Mouse (Mus musculus) kidney, adult 2 months (tissue): ENCODE results near the gene Acss3. TPM values are rescaled to one million over a fixed set of nuclear protein-coding genes. Genes with fewer than 3 reads are reported as not detected.

Experiments
- DNase-seq: peaks from one replicate; pipeline ENCODE4 v3.0.0; 2021
- H3K27ac ChIP-seq: fragments of 200-500 bp; 2 replicates; pipeline ENCODE4 v1.5.1; 2012; ENCODE audit warnings: low read depth, low read length, control low read depth, inconsistent platforms; ENCODE audit not compliant: insufficient read depth
- H3K27me3 ChIP-seq: fragments of 200-500 bp; replicated peaks from 2 replicates; pipeline ENCODE4 v1.6.1; 2012; ENCODE audit warnings: mild to moderate bottlenecking, moderate library complexity, low read length, inconsistent platforms; ENCODE audit not compliant: control insufficient read depth, insufficient read depth
- H3K36me3 ChIP-seq: fragments of 200-500 bp; 2 replicates; pipeline ENCODE4 v1.6.1; 2012; ENCODE audit warnings: mild to moderate bottlenecking, moderate library complexity, low read length, inconsistent platforms; ENCODE audit not compliant: control insufficient read depth, insufficient read depth
- H3K4me1 ChIP-seq: fragments of 200-500 bp; 2 replicates; pipeline ENCODE4 v1.6.1; 2011; ENCODE audit warnings: low read length; ENCODE audit not compliant: control insufficient read depth, insufficient read depth
- H3K4me3 ChIP-seq: fragments of 200-500 bp; 2 replicates; pipeline ENCODE4 v1.5.1; 2011; ENCODE audit warnings: mild to moderate bottlenecking, low read depth, low read length, control low read depth; ENCODE audit not compliant: insufficient read depth
- CTCF ChIP-seq: fragments of 200-500 bp; conservative IDR thresholded peaks from 2 replicates; pipeline ENCODE4 v1.5.1; 2011; ENCODE audit warnings: low read depth, mild to moderate bottlenecking, control low read depth, low read length, moderate library complexity, mixed read lengths; ENCODE audit not compliant: insufficient read depth, insufficient read length
- POLR2A ChIP-seq: fragments of 200-500 bp; IDR thresholded peaks from one replicate; pipeline ENCODE4 v1.6.1; 2011; ENCODE audit warnings: low read depth, low read length, control low read depth
- WGBS: fragments of 180-500 bp; shearing (Covaris S2); methylation state at CpG from one replicate; pipeline ENCODE4 v1.1.7; 2018; 5-methylcytosine and 5-hydroxymethylcytosine counted together
- polyA plus RNA-seq: library from polyadenylated mRNA; depleted of rRNA; stranded (reverse); fragments of >200 nt; gene quantifications from 2 replicates; pipeline ENCODE4 v1.2.3, GENCODE M21; 2012

Acss3 gene
- polyA plus RNA-seq, 1 experiment = 5.3 TPM

GRCm38 (mm10) chr10:106938851-106939250 lies 184.6 kb downstream of the Acss3 start:
- TF ChIP-seq POLR2A = no peak
- TF ChIP-seq CTCF = no peak
- H3K4me1 ChIP-seq = peaks cover 3% of the 10 kb centered on the region; the same call in 1 of the 2 replicates
- WGBS = 92% methylated on average over 3 of the region's 3 CpGs
- H3K36me3 ChIP-seq = no peaks in the 10 kb centered on the region
- no peak for DNase-seq
- H3K27me3 ChIP-seq = no peaks in the 10 kb centered on the region
- H3K27ac ChIP-seq = no peak overlapping the region
- H3K4me3 ChIP-seq = no peak overlapping the region

- TF ChIP-seq POLR2A = no peak
- peak; percentile 81 for DNase-seq
These were observed 186.5 kb downstream of the Acss3 start for GRCm38 (mm10) chr10:106936996-106937395.

GRCm38 (mm10) chr10:106932571-106933073 lies 190.8 kb downstream of the Acss3 start:
- peak; percentile 36 for DNase-seq
- H3K27ac ChIP-seq = no peak overlapping the region
- H3K27me3 ChIP-seq = no peaks in the 10 kb centered on the region
- peaks cover 3% of the 10 kb centered on the region; the same call in 1 of the 2 replicates for H3K4me1 ChIP-seq
- TF ChIP-seq CTCF (no peak), POLR2A (no peak)
- 11% methylated on average over 13 of the region's 13 CpGs for WGBS
- peak overlapping the region; percentile 12; the same call in 1 of the 2 replicates for H3K4me3 ChIP-seq
- no peaks in the 10 kb centered on the region for H3K36me3 ChIP-seq

More at GRCm38 (mm10) chr10:106936996-106937395, 186.5 kb downstream of the Acss3 start:
- Histone ChIP-seq H3K27me3 (no peaks in the 10 kb centered on the region), H3K36me3 (no peaks in the 10 kb centered on the region), H3K4me1 (peaks cover 3% of the 10 kb centered on the region; the same call in 1 of the 2 replicates), H3K27ac (no peak overlapping the region), H3K4me3 (no peak overlapping the region)
- WGBS = 56% methylated on average over 7 of the region's 7 CpGs

- H3K27me3 ChIP-seq = no peaks in the 10 kb centered on the region; the same call in 1 of the 2 replicates
- TF ChIP-seq CTCF = no peak
- TF ChIP-seq POLR2A = no peak
- 68% methylated on average over 9 of the region's 9 CpGs for WGBS
- no peak overlapping the region for H3K4me3 ChIP-seq
- H3K4me1 ChIP-seq = no peaks in the 10 kb centered on the region
- H3K36me3 ChIP-seq = no peaks in the 10 kb centered on the region
- no peak for DNase-seq
- no peak overlapping the region for H3K27ac ChIP-seq
These were observed 194.7 kb downstream of the Acss3 start for GRCm38 (mm10) chr10:106928576-106929332.

- Histone ChIP-seq H3K27me3 (no peaks in the 10 kb centered on the region; the same call in 1 of the 2 replicates), H3K4me1 (no peaks in the 10 kb centered on the region; the same call in 1 of the 2 replicates), H3K4me3 (no peak overlapping the region), H3K27ac (no peak overlapping the region), H3K36me3 (no peaks in the 10 kb centered on the region)
- 90% methylated on average over 3 of the region's 3 CpGs for WGBS
- TF ChIP-seq CTCF = no peak
- TF ChIP-seq POLR2A = no peak
- no peak for DNase-seq
These were observed 198.7 kb downstream of the Acss3 start for GRCm38 (mm10) chr10:106924798-106925197.

DNA sequence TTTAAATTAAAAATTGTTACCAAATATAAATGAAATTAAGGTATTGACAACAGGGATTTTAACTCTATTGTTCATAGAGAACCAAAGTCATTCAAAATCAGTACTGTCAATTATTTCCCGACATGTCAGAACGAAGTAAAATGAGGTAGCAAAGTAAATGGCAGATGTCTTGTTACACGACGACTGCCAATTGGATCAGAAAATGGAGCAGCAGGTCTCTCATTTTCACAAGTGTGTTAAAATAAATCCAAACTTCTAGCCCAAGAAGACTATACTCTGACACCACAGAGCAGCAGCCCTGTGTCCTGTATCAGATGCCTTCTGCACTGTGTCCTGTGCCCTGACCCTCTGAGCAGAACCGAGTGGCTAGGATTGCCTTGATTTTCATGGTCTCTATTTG lies 199.1 kb downstream of the Acss3 start:
- Histone ChIP-seq H3K27ac (no peak overlapping the region), H3K4me1 (no peaks in the 10 kb centered on the region; the same call in 1 of the 2 replicates), H3K36me3 (no peaks in the 10 kb centered on the region), H3K27me3 (no peaks in the 10 kb centered on the region; the same call in 1 of the 2 replicates), H3K4me3 (no peak overlapping the region)
- 90% methylated on average over 5 of the region's 5 CpGs for WGBS
- DNase-seq = no peak
- no peak for TF ChIP-seq POLR2A
- TF ChIP-seq CTCF = no peak

DNA sequence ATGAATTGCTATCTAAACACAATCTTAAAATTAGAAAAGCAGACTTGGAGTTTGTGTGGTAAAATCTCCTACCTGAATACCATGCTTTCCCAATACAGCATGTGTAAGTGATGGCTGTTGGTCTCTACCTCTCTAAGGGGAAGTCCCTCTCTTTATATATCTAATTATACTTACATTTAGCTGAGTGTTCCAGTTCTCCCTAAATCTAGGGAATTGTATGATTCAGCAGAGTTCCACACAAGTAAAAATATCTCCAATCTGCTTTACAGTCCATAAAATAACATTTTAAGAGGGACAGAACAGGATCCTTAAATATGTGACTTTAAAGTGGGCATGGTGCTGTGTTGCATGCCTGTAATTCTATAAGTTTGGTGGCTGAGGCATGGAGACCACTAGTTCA lies 208.6 kb downstream of the Acss3 start:
- no peaks in the 10 kb centered on the region for H3K27me3 ChIP-seq

More for the DNA sequence above, 208.6 kb downstream of the Acss3 start:
- H3K4me1 ChIP-seq = no peaks in the 10 kb centered on the region
- no peak overlapping the region for H3K4me3 ChIP-seq
- no peak for TF ChIP-seq POLR2A
- no peak for TF ChIP-seq CTCF
- no peak for DNase-seq
- no peaks in the 10 kb centered on the region for H3K36me3 ChIP-seq
- H3K27ac ChIP-seq = no peak overlapping the region
